In the genomic region with DNA sequence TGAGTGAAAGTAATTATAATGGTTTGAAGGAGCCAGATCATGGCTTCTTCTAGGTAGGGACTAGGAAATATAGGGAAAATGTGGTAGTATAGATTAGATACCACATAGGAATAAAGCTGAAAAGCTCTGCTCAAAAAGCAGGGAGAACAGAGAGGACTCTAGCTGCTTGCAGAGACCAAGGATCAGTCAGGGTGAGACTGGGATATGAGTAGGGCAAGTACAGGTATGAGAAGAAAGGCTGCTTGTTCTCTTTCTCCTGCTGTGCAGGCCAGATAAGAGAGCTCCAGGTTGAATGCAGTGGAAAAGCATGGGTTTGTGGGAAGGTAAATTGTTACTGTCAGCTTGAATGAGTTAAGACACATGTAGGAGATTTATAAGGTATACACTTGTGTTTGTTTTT, we compare ENCODE assay signal across 16 mouse cellular contexts.
"Had no signal": no experiment of that assay in that cellular context is flagged by ENCODE, and none has a peak within 500 bp of the region (broad histone marks: within the 10 kb centered on the region; RNA-seq: fewer than 3 reads in every experiment).

No protein-coding gene starts in this region.

- ATAC-seq: liver, embryonic 12.5 days had no signal

- H3K27me3 ChIP-seq: liver, embryonic 12.5 days; megakaryocyte, embryonic 14.5 days; midbrain, embryonic 12.5 days; neural tube, embryonic 12.5 days; stomach, embryonic 15.5 days had no signal

- H3K36me3 ChIP-seq: liver, embryonic 12.5 days; midbrain, embryonic 12.5 days; neural tube, embryonic 12.5 days; stomach, embryonic 15.5 days had no signal

- DNase-seq: lung, adult 18-20 months; lung, embryonic 14.5 days; lung, postnatal 14 days; lung, postnatal 36 days; right cerebral cortex, postnatal 14 days; thymus, adult 2 months; thymus, postnatal 25 days; thymus, postnatal 4 days had no signal

- H3K4me1 ChIP-seq: liver, embryonic 12.5 days; megakaryocyte, embryonic 14.5 days; midbrain, embryonic 12.5 days; neural tube, embryonic 12.5 days; stomach, embryonic 15.5 days had no signal

- H3K4me2 ChIP-seq: liver, embryonic 12.5 days; lung, embryonic 14.5 days; midbrain, embryonic 12.5 days; neural tube, embryonic 12.5 days; stomach, embryonic 15.5 days had no signal

- H3K4me3 ChIP-seq: liver, embryonic 12.5 days; megakaryocyte, embryonic 14.5 days; midbrain, embryonic 12.5 days; neural tube, embryonic 12.5 days; stomach, embryonic 15.5 days had no signal

- H3K9me3 ChIP-seq: liver, embryonic 12.5 days; megakaryocyte, embryonic 14.5 days; midbrain, embryonic 12.5 days; neural tube, embryonic 12.5 days; stomach, embryonic 15.5 days had no signal

- H3K9ac ChIP-seq: liver, embryonic 12.5 days; liver, embryonic 14.5 days; lung, embryonic 14.5 days; midbrain, embryonic 12.5 days; neural tube, embryonic 12.5 days; stomach, embryonic 15.5 days had no signal

- H3K27ac ChIP-seq: liver, embryonic 12.5 days; liver, embryonic 14.5 days; macrophage; midbrain, embryonic 12.5 days; neural tube, embryonic 12.5 days; stomach, embryonic 15.5 days; stomach, postnatal 0 days had no signal
